Mouse (Mus musculus) liver, embryonic 13.5 days (tissue): Measurements from ENCODE around the gene Fasn. TPM values are rescaled to one million over a fixed set of nuclear protein-coding genes. Genes with fewer than 3 reads are reported as not detected.
A peak's percentile ranks its signal among the peaks of the same experiment; 100 is the strongest.
"Not testable (repeated sequence)": the region's sequence is repeated elsewhere in the genome, so short reads cannot be mapped to it uniquely, and the experiment has no call there.

Experiments used
- ATAC-seq: fragments of 200-750 bp; cut with Nextera tagmentation; 2 replicates; pipeline ENCODE4 v1.8.0; 2017; ENCODE audit warnings: low read depth, mild to moderate bottlenecking, moderate number of reproducible peaks, moderate library complexity
- DNase-seq: peaks from one replicate; pipeline ENCODE4 v3.0.0; 2022
- H3K27ac ChIP-seq: fragments of 300-500 bp; sonication (generic); 2 replicates; pipeline ENCODE4 v1.5.1; 2015; ENCODE audit warnings: moderate library complexity, mild to moderate bottlenecking, inconsistent platforms
- H3K27me3 ChIP-seq: fragments of 300-500 bp; sonication (generic); 2 replicates; pipeline ENCODE4 v1.6.1; 2015; ENCODE audit warnings: mild to moderate bottlenecking, inconsistent platforms
- H3K36me3 ChIP-seq: fragments of 300-500 bp; sonication (generic); 2 replicates; pipeline ENCODE4 v1.6.1; 2015; ENCODE audit warnings: mild to moderate bottlenecking, inconsistent platforms
- H3K4me1 ChIP-seq: fragments of 300-500 bp; sonication (generic); replicated peaks from 2 replicates; pipeline ENCODE4 v1.6.1; 2015; ENCODE audit warnings: inconsistent platforms
- H3K4me2 ChIP-seq: fragments of 300-500 bp; sonication (generic); 2 replicates; pipeline ENCODE4 v1.6.1; 2015; ENCODE audit warnings: inconsistent platforms, mild to moderate bottlenecking, moderate library complexity
- H3K4me3 ChIP-seq: fragments of 300-500 bp; sonication (generic); replicated peaks from 2 replicates; pipeline ENCODE4 v1.5.1; 2015; ENCODE audit warnings: mild to moderate bottlenecking, inconsistent platforms
- H3K9ac ChIP-seq: fragments of 300-500 bp; sonication (generic); 2 replicates; pipeline ENCODE4 v1.6.1; 2015; ENCODE audit warnings: mild to moderate bottlenecking, inconsistent platforms
- H3K9me3 ChIP-seq: fragments of 300-500 bp; sonication (generic); replicated peaks from 2 replicates; pipeline ENCODE4 v1.6.1; 2016; ENCODE audit warnings: inconsistent platforms
- WGBS: fragments of 180-500 bp; shearing (Covaris S2); methylation state at CpG from one replicate; pipeline ENCODE4 v1.1.7; 2015; ENCODE audit not compliant: insufficient replicate concordance; 5-methylcytosine and 5-hydroxymethylcytosine counted together
- polyA plus RNA-seq: library from polyadenylated mRNA; unstranded; fragments of >200 nt; fragmentation: Nextera tagmentation; extraction: Ambion mirVana; gene quantifications from 2 replicates; pipeline ENCODE4 v1.2.1, GENCODE M21; 2015

The Fasn gene
- polyA plus RNA-seq, 1 experiment from 2014 or later: 15.3 TPM

GRCm38 (mm10) chr11:120850331-120851030 is 26.1 kb upstream of the Fasn start:
- no peak for DNase-seq
- H3K27me3 ChIP-seq: no peaks in the 10 kb centered on the region
- 41% methylated on average over 2 of the region's 2 CpGs for WGBS
- H3K4me2 ChIP-seq: no peak overlapping the region
- H3K9ac ChIP-seq: no peak overlapping the region
- no peaks in the 10 kb centered on the region for H3K36me3 ChIP-seq
- H3K9me3 ChIP-seq: no peaks in the 10 kb centered on the region
- H3K4me1 ChIP-seq: peaks cover 40% of the 10 kb centered on the region
- no peak overlapping the region for H3K4me3 ChIP-seq
- peak; percentile 62 for ATAC-seq
- H3K27ac ChIP-seq: 0 out of 2 replicates have a peak overlapping the region, but pooled peaks have one; percentile 25

DNA sequence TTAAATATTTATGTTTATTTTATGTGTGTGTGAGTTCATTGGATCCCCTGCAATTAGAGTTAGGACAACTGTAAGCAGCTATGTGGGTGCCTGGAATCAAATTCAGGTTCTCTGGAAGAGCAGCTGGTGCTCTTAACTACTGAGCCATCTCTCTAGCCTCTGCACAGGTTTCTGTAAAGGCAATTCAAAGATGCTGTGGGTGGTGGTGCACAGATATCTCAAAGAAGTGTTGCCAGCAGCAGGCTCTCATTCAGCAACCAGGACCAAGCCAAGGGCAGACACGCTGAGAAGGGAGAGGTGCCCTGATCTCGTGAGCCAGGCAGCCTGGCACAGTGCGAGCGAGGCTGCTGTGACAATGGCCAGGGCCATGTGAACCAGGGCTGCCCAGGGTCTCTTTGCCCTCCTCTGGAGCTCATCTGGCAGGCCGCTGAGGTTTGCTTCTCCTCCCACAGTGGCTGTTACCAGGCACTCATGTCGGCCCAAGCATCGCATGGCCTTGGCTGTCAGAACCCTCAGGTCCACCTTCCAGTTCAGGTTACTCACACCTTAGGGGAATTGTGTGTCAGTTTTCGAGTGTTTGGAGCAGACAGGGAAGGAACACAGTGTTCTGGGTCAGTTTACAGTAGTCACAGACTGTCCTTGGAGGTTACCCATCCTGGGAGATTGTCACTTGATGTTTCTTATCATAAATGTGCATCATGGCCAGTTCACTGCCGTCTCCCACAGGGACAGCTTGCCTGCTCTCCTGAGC is 22.6 kb upstream of the Fasn start:
- peaks cover 19% of the 10 kb centered on the region for H3K4me1 ChIP-seq
- no peaks in the 10 kb centered on the region for H3K9me3 ChIP-seq
- no peaks in the 10 kb centered on the region for H3K36me3 ChIP-seq
- H3K9ac ChIP-seq: no peak overlapping the region
- ATAC-seq (no peak), DNase-seq (no peak)
- H3K4me3 ChIP-seq: no peak overlapping the region
- no peak overlapping the region for H3K27ac ChIP-seq
- 80% methylated on average over 9 of the region's 9 CpGs for WGBS
- H3K27me3 ChIP-seq: no peaks in the 10 kb centered on the region
- no peak overlapping the region for H3K4me2 ChIP-seq

GRCm38 (mm10) chr11:120844329-120844728 is 20.0 kb upstream of the Fasn start:
- 74% methylated on average over 4 of the region's 4 CpGs for WGBS
- no peak overlapping the region for H3K4me3 ChIP-seq
- no peak overlapping the region for H3K9ac ChIP-seq
- H3K36me3 ChIP-seq: no peaks in the 10 kb centered on the region
- no peaks in the 10 kb centered on the region for H3K9me3 ChIP-seq
- no peak overlapping the region for H3K27ac ChIP-seq
- peaks cover 10% of the 10 kb centered on the region for H3K4me1 ChIP-seq
- ATAC-seq: no peak
- no peaks in the 10 kb centered on the region for H3K27me3 ChIP-seq
- no peak overlapping the region for H3K4me2 ChIP-seq
- no peak for DNase-seq

GRCm38 (mm10) chr11:120833555-120834280 is 9.4 kb upstream of the Fasn start:
- WGBS: 50% methylated on average over 8 of the region's 8 CpGs
- Histone ChIP-seq H3K9ac (no peak overlapping the region), H3K4me1 (peaks cover 21% of the 10 kb centered on the region), H3K4me3 (no peak overlapping the region), H3K27ac (peak overlapping the region; percentile 57), H3K9me3 (no peaks in the 10 kb centered on the region), H3K4me2 (no peak overlapping the region), H3K27me3 (no peaks in the 10 kb centered on the region), H3K36me3 (no peaks in the 10 kb centered on the region)
- DNase-seq: no peak
- peak; percentile 54 for ATAC-seq

DNA sequence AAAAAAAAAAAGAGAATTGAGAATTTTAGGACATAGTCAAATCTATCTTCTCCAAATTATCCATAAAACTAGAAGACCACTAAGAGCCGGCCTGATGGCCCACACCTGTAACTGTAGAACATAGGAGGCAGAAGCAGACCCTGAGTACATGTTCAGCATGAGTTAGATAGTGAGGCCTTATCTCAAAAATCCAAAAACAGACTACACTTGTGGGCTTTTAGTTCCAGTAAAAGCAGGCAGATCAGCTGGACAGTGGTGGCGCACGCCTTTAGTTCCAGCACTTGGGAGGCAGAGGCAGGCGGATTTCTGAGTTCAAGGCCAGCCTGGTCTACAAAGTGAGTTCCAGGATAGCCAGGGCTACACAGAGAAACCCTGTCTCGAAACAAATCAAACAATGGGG is 8.6 kb upstream of the Fasn start:
- WGBS: 41% methylated on average over 5 of the region's 5 CpGs
- H3K4me1 ChIP-seq: peaks cover 21% of the 10 kb centered on the region
- H3K36me3 ChIP-seq, H3K4me3 ChIP-seq, H3K27me3 ChIP-seq, H3K4me2 ChIP-seq, H3K27ac ChIP-seq, H3K9me3 ChIP-seq, H3K9ac ChIP-seq: not testable (repeated sequence)
- ATAC-seq: peak; percentile 56
- peak; percentile 29 for DNase-seq

GRCm38 (mm10) chr11:120831659-120832440 is 7.5 kb upstream of the Fasn start:
- ATAC-seq (no peak), DNase-seq (no peak)
- H3K4me1 ChIP-seq: peaks cover 21% of the 10 kb centered on the region
- H3K27me3 ChIP-seq: no peaks in the 10 kb centered on the region
- H3K4me2 ChIP-seq: no peak overlapping the region
- no peak overlapping the region for H3K4me3 ChIP-seq
- H3K9ac ChIP-seq: no peak overlapping the region
- H3K27ac ChIP-seq: no peak overlapping the region
- no peaks in the 10 kb centered on the region for H3K36me3 ChIP-seq
- H3K9me3 ChIP-seq: no peaks in the 10 kb centered on the region
- 71% methylated on average over 3 of the region's 3 CpGs for WGBS

DNA sequence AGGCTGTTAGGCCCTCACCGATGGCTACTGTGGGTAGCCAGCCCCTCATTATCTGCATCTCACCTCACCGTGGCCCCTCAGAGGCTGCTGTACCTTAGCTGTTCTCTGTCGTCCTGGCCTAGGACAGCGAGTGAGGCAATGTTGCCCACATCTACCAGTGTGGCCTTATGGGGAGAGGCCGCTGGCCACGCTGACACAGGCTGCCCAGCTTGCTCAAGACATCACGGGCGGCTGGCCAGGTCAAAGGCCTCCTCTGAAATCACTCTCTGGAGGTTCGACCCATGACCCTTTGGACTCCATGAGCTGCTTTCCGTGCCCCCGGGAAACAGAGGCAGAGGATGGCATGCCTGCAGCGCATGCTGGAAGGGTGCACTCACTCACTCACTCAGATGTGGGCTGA is 6.3 kb upstream of the Fasn start:
- no peak for DNase-seq
- no peak for ATAC-seq
- no peak overlapping the region for H3K27ac ChIP-seq

DNA sequence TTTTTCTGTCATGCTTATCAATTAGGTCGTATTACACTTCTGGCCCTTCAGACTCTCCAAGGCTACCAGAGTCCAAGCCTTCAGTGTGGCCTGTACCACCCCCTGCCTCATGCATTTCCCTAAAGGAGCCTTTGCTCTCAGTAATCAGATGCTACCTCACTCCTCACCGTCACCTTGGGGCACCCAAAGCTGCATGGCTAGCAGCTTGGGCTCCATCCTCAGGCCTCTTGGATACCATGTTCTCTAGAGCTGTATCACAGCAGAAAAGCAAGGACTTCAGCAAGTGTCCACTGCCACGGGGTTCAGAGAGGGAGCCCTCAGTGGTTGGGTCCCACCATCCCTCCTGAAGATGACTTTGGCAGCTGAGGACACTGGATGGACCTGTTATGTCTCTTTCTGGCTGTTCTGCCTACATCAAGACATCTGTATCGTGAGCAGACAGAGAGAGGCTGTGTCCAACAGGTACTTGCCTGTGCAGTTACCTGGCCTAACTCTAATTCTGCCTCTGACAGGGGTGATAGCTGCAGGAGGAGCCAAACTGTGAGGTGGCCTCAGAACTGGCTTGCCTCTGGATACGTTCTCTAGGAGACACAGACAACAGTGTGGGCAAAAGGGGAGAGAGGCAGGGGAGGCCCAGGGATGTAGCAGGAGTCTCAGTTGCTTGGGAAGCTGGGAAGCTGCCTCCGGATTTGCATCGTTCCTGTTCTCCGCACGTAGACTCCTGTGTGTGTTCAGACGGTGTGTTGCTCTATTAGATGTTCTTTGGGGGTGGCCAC is 5.6 kb upstream of the Fasn start:
- no peaks in the 10 kb centered on the region for H3K36me3 ChIP-seq
- no peak overlapping the region for H3K4me3 ChIP-seq
- no peak for DNase-seq
- H3K4me2 ChIP-seq: no peak overlapping the region
- peaks cover 34% of the 10 kb centered on the region for H3K4me1 ChIP-seq
- no peaks in the 10 kb centered on the region for H3K27me3 ChIP-seq
- no peak for ATAC-seq
- WGBS: 74% methylated on average over 10 of the region's 10 CpGs
- no peak overlapping the region for H3K27ac ChIP-seq
- no peak overlapping the region for H3K9ac ChIP-seq
- H3K9me3 ChIP-seq: no peaks in the 10 kb centered on the region

More for the DNA sequence above, 6.3 kb upstream of the Fasn start:
- Histone ChIP-seq H3K9me3 (no peaks in the 10 kb centered on the region), H3K4me2 (no peak overlapping the region), H3K4me3 (no peak overlapping the region), H3K9ac (no peak overlapping the region), H3K4me1 (peaks cover 28% of the 10 kb centered on the region), H3K36me3 (no peaks in the 10 kb centered on the region), H3K27me3 (no peaks in the 10 kb centered on the region)
- WGBS: 75% methylated on average over 12 of the region's 12 CpGs

- ATAC-seq: no peak
- no peak overlapping the region for H3K4me2 ChIP-seq
- WGBS: 57% methylated on average over 4 of the region's 4 CpGs
Measured at GRCm38 (mm10) chr11:120828416-120828815, 4.1 kb upstream of the Fasn start.

More at GRCm38 (mm10) chr11:120828416-120828815, 4.1 kb upstream of the Fasn start:
- Histone ChIP-seq H3K27ac (no peak overlapping the region), H3K36me3 (no peaks in the 10 kb centered on the region), H3K9ac (no peak overlapping the region), H3K9me3 (no peaks in the 10 kb centered on the region), H3K4me1 (peaks cover 39% of the 10 kb centered on the region), H3K4me3 (no peak overlapping the region), H3K27me3 (no peaks in the 10 kb centered on the region)
- no peak for DNase-seq
